Mouse (Mus musculus): ENCODE measurements at regions not wholly inside any gene's neighbourhood (a gene's known extent, or its start where the extent isn't known, plus 50 kb on each side); places are given as distances from the start of the nearest gene placed in this dataset.

GRCm38 (mm10) chrX:68313486-68313885, 364.9 kb upstream of the Fmr1 start:
- DNase-seq (ENCODE audit: low read depth): peak; percentile 1
